Mouse (Mus musculus) 3134 (cell line): ENCODE results near the gene Csf3.
"Not testable (repeated sequence)": the region's sequence is repeated elsewhere in the genome, so short reads cannot be mapped to it uniquely, and the experiment has no call there.

Experiments used
- DNase-seq: peaks from one replicate; pipeline ENCODE4 v3.0.0-alpha.2; 2011; ENCODE audit warnings: low spot score; ENCODE audit not compliant: insufficient read length; ENCODE audit errors: extremely low read depth

Csf3 gene

GRCm38 (mm10) chr11:98696454-98697216 lies 4.4 kb upstream of the Csf3 start:
- no peak for DNase-seq

GRCm38 (mm10) chr11:98697225-98697624 lies 3.8 kb upstream of the Csf3 start:
- no peak for DNase-seq

GRCm38 (mm10) chr11:98698849-98699640 lies 2.0 kb upstream of the Csf3 start:
- no peak for DNase-seq

- DNase-seq: no peak
Measured at GRCm38 (mm10) chr11:98699911-98700310, 1.2 kb upstream of the Csf3 start.

GRCm38 (mm10) chr11:98702323-98702722 lies 1.3 kb downstream of the Csf3 start:
- no peak for DNase-seq

- DNase-seq: no peak
Measured at GRCm38 (mm10) chr11:98705021-98705420, 4.0 kb downstream of the Csf3 start.

GRCm38 (mm10) chr11:98707401-98708281 lies 6.6 kb downstream of the Csf3 start:
- no peak for DNase-seq

GRCm38 (mm10) chr11:98708282-98708956 lies 7.4 kb downstream of the Csf3 start:
- DNase-seq: peak; percentile 50

GRCm38 (mm10) chr11:98709001-98709741 lies 8.1 kb downstream of the Csf3 start:
- peak; percentile 90 for DNase-seq

- DNase-seq: peak; percentile 56
Measured at GRCm38 (mm10) chr11:98710416-98711045, 9.5 kb downstream of the Csf3 start.

- DNase-seq: no peak
Measured at GRCm38 (mm10) chr11:98711046-98711434, 10.0 kb downstream of the Csf3 start.

- DNase-seq: not testable (repeated sequence)
Measured at GRCm38 (mm10) chr11:98712009-98712408, 10.9 kb downstream of the Csf3 start.

GRCm38 (mm10) chr11:98713703-98714102 lies 12.6 kb downstream of the Csf3 start:
- DNase-seq: no peak

GRCm38 (mm10) chr11:98715946-98716345 lies 14.9 kb downstream of the Csf3 start:
- no peak for DNase-seq

- DNase-seq: peak; percentile 45
Measured at GRCm38 (mm10) chr11:98717904-98718303, 16.8 kb downstream of the Csf3 start.

GRCm38 (mm10) chr11:98720756-98721155 lies 19.7 kb downstream of the Csf3 start:
- DNase-seq: no peak

GRCm38 (mm10) chr11:98721458-98722226 lies 20.6 kb downstream of the Csf3 start:
- DNase-seq: peak; percentile 46

- no peak for DNase-seq
Measured at GRCm38 (mm10) chr11:98723098-98723497, 22.0 kb downstream of the Csf3 start.
